Mouse (Mus musculus): ENCODE results near the gene Cntln. TPM values are rescaled to one million over a fixed set of nuclear protein-coding genes. Genes with fewer than 3 reads are reported as not detected.

Gene Cntln
- total and polyA plus RNA-seq, 3 experiments: not detected

GRCm38 (mm10) chr4:85049933-85050553 lies 165.9 kb downstream of the Cntln start:
- Histone ChIP-seq H3K27ac (ENCODE audit: control insufficient read depth, low read depth, low read length) (no peak overlapping the region), H3K36me3 (ENCODE audit: control insufficient read depth in 1 of 2, insufficient read depth in 2 of 2, low read length in 2 of 2) (no peaks in the 10 kb centered on the region), H3K4me1 (ENCODE audit: control insufficient read depth in 1 of 2, insufficient read depth in 2 of 2, low read length in 2 of 2) (no peaks in the 10 kb centered on the region), H3K79me2 (ENCODE audit: control insufficient read depth, insufficient read depth, low read length, poor library complexity) (no peaks in the 10 kb centered on the region), H3K27me3 (ENCODE audit: control insufficient read depth in 1 of 2, insufficient read depth in 2 of 2, low read length in 2 of 2) (no peaks in the 10 kb centered on the region), H3K9me3 (replicated peaks; ENCODE audit: insufficient read depth, low read length) (no peaks in the 10 kb centered on the region), H3K4me3 (ENCODE audit: control insufficient read depth in 1 of 2, insufficient read depth in 1 of 2, low read depth in 2 of 2, low read length in 2 of 2) (no peak overlapping the region), H3K9ac (ENCODE audit: control insufficient read depth, low read depth, low read length, poor library complexity, severe bottlenecking) (no peak overlapping the region)
- TF ChIP-seq CTCF (IDR thresholded peaks at IDR 0.05 in 2 of 3, conservative IDR thresholded peaks at IDR 0.05 in 1 of 3; ENCODE audit: control insufficient read depth in 1 of 3, insufficient read depth in 1 of 3, low read depth in 2 of 3, low read length in 3 of 3, poor library complexity in 1 of 3, severe bottlenecking in 1 of 3) (no peak), SIN3A (IDR thresholded peaks at IDR 0.05; ENCODE audit: low read length) (no peak), USF1 (IDR thresholded peaks at IDR 0.05; ENCODE audit: low read depth, low read length) (no peak), RAD21 (IDR thresholded peaks at IDR 0.05; ENCODE audit: low read depth, low read length) (no peak), HCFC1 (IDR thresholded peaks at IDR 0.05; ENCODE audit: low read depth, low read length) (no peak), USF2 (IDR thresholded peaks at IDR 0.05; ENCODE audit: borderline replicate concordance in 1 of 2, insufficient read depth in 1 of 2, low read depth in 1 of 2, low read length in 2 of 2) (no peak), ZNF384 (IDR thresholded peaks at IDR 0.05; ENCODE audit: low read depth, low read length) (no peak), ETS1 (IDR thresholded peaks at IDR 0.05; ENCODE audit: low read depth, low read length) (no peak)
- no peak for DNase-seq (ENCODE audit: low read depth, low spot score)

- H3K27me3 ChIP-seq (ENCODE audit: control insufficient read depth in 1 of 2, insufficient read depth in 2 of 2, low read length in 2 of 2): no peaks in the 10 kb centered on the region
- no peak overlapping the region for H3K27ac ChIP-seq (ENCODE audit: control insufficient read depth, low read depth, low read length)
- H3K9ac ChIP-seq (ENCODE audit: control insufficient read depth, low read depth, low read length, poor library complexity, severe bottlenecking): no peak overlapping the region
- no peaks in the 10 kb centered on the region for H3K79me2 ChIP-seq (ENCODE audit: control insufficient read depth, insufficient read depth, low read length, poor library complexity)
- no peaks in the 10 kb centered on the region for H3K9me3 ChIP-seq (replicated peaks; ENCODE audit: insufficient read depth, low read length)
- TF ChIP-seq ZMIZ1 (IDR thresholded peaks at IDR 0.05; ENCODE audit: low read depth, low read length): no peak
- no peak for TF ChIP-seq MYB (IDR thresholded peaks at IDR 0.05; ENCODE audit: low read depth, low read length)
- no peak for TF ChIP-seq SIN3A (IDR thresholded peaks at IDR 0.05; ENCODE audit: low read length)
- TF ChIP-seq SMC3 (IDR thresholded peaks at IDR 0.05; ENCODE audit: low read depth, low read length): no peak
- TF ChIP-seq TCF12 (IDR thresholded peaks at IDR 0.05; ENCODE audit: low read depth, low read length): no peak
- no peak for TF ChIP-seq JUND (IDR thresholded peaks at IDR 0.05; ENCODE audit: low read depth, low read length)
- TF ChIP-seq HCFC1 (IDR thresholded peaks at IDR 0.05; ENCODE audit: low read depth, low read length): no peak
- no peak for TF ChIP-seq MAFK (IDR thresholded peaks at IDR 0.05; ENCODE audit: borderline replicate concordance, low read depth, low read length)
- no peak for TF ChIP-seq ZC3H11A (IDR thresholded peaks at IDR 0.05; ENCODE audit: low read depth, low read length)
- TF ChIP-seq USF1 (IDR thresholded peaks at IDR 0.05; ENCODE audit: low read depth, low read length): no peak
- no peak for TF ChIP-seq CHD1 (IDR thresholded peaks at IDR 0.05; ENCODE audit: low read depth, low read length)
- TF ChIP-seq POLR2AphosphoS2 (IDR thresholded peaks at IDR 0.05; ENCODE audit: low read length): no peak
- no peak for TF ChIP-seq GABPA (IDR thresholded peaks at IDR 0.05; ENCODE audit: low read depth, low read length)
- no peak for TF ChIP-seq ETS1 (IDR thresholded peaks at IDR 0.05; ENCODE audit: low read depth, low read length)
- no peak for TF ChIP-seq MXI1 (IDR thresholded peaks at IDR 0.05; ENCODE audit: low read depth, low read length)
- no peak for TF ChIP-seq USF2 (IDR thresholded peaks at IDR 0.05; ENCODE audit: borderline replicate concordance in 1 of 2, insufficient read depth in 1 of 2, low read depth in 1 of 2, low read length in 2 of 2)
- no peak for TF ChIP-seq POLR2AphosphoS5 (IDR thresholded peaks at IDR 0.05; ENCODE audit: borderline replicate concordance, low read depth, low read length)
- no peak overlapping the region for H3K4me3 ChIP-seq (ENCODE audit: control insufficient read depth in 1 of 2, insufficient read depth in 1 of 2, low read depth in 2 of 2, low read length in 2 of 2)
- H3K4me1 ChIP-seq (ENCODE audit: control insufficient read depth in 1 of 2, insufficient read depth in 2 of 2, low read length in 2 of 2): no peaks in the 10 kb centered on the region
- no peak for DNase-seq (ENCODE audit: low read depth, low spot score)
- no peaks in the 10 kb centered on the region for H3K36me3 ChIP-seq (ENCODE audit: control insufficient read depth in 1 of 2, insufficient read depth in 2 of 2, low read length in 2 of 2)
These were observed 170.5 kb downstream of the Cntln start for GRCm38 (mm10) chr4:85054616-85055015.

All from MEL (cell line).